Mouse (Mus musculus) midbrain, embryonic 14.5 days (tissue): ENCODE measurements around the gene Psmc5. TPM values are rescaled to one million over a fixed set of nuclear protein-coding genes. Genes with fewer than 3 reads are reported as not detected.
A peak's percentile ranks its signal among the peaks of the same experiment; 100 is the strongest.

Source experiments
- ATAC-seq: fragments of 200-750 bp; cut with Nextera tagmentation; 2 replicates; pipeline ENCODE4 v1.8.0; 2017; ENCODE audit warnings: moderate number of reproducible peaks, moderate library complexity; ENCODE audit not compliant: low FRiP score, low TSS enrichment
- DNase-seq: peaks from one replicate; pipeline ENCODE4 v3.0.0-alpha.2; 2015
- H3K27ac ChIP-seq: fragments of 300-500 bp; sonication (generic); replicated peaks from 2 replicates; pipeline ENCODE4 v1.5.1; 2014; ENCODE audit warnings: mild to moderate bottlenecking, low read depth, low read length, moderate library complexity
- H3K27me3 ChIP-seq: fragments of 300-500 bp; sonication (generic); 2 replicates; pipeline ENCODE4 v1.6.1; 2014; ENCODE audit warnings: low read length, control low read depth, mixed read lengths; ENCODE audit not compliant: control insufficient read depth, insufficient read depth
- H3K36me3 ChIP-seq: fragments of 300-500 bp; sonication (generic); 2 replicates; pipeline ENCODE4 v1.6.1; 2014; ENCODE audit warnings: low read length, control low read depth; ENCODE audit not compliant: control insufficient read depth, insufficient read depth
- H3K4me1 ChIP-seq: fragments of 300-500 bp; sonication (generic); 2 replicates; pipeline ENCODE4 v1.6.1; 2014; ENCODE audit warnings: mild to moderate bottlenecking, antibody characterized with exemption, low read length, control low read depth; ENCODE audit not compliant: control insufficient read depth, insufficient read depth
- H3K4me2 ChIP-seq: fragments of 300-500 bp; sonication (generic); 2 replicates; pipeline ENCODE4 v1.6.1; 2014; ENCODE audit warnings: mild to moderate bottlenecking, low read length, moderate library complexity
- H3K4me3 ChIP-seq: fragments of 300-500 bp; sonication (generic); replicated peaks from 2 replicates; pipeline ENCODE4 v1.5.1; 2014; ENCODE audit warnings: low read depth, low read length
- H3K9ac ChIP-seq: fragments of 300-500 bp; sonication (generic); replicated peaks from 2 replicates; pipeline ENCODE4 v1.6.1; 2014; ENCODE audit warnings: mild to moderate bottlenecking, low read length, moderate library complexity
- H3K9me3 ChIP-seq: fragments of 300-500 bp; sonication (generic); 2 replicates; pipeline ENCODE4 v1.6.1; 2016; ENCODE audit warnings: low read length, control low read depth, mixed read lengths; ENCODE audit not compliant: control insufficient read depth
- WGBS: fragments of 180-500 bp; shearing (Covaris S2); extraction: QIAGEN DNeasy Blood & Tissue Kit; methylation state at CpG from one replicate; pipeline ENCODE4 v1.1.7; 2014; 5-methylcytosine and 5-hydroxymethylcytosine counted together
- polyA plus RNA-seq: library from polyadenylated mRNA; unstranded; fragments of >200 nt; fragmentation: Nextera tagmentation; extraction: Ambion mirVana; gene quantifications from 2 replicates; pipeline ENCODE4 v1.2.1, GENCODE M21; 2014

The Psmc5 gene
- polyA plus RNA-seq, 1 experiment from 2014 or later: 265 TPM

GRCm38 (mm10) chr11:106273311-106273684 is 17.3 kb downstream of the Psmc5 start:
- Histone ChIP-seq H3K9ac (peak overlapping the region; percentile 43), H3K36me3 (no peaks in the 10 kb centered on the region), H3K4me2 (peak overlapping the region; percentile 82), H3K27me3 (no peaks in the 10 kb centered on the region), H3K27ac (peak overlapping the region; percentile 79; the same call in 1 of the 2 replicates), H3K4me3 (peak overlapping the region; percentile 94), H3K4me1 (peaks cover 16% of the 10 kb centered on the region), H3K9me3 (no peaks in the 10 kb centered on the region)
- ATAC-seq (peak; percentile 12; the same call in 1 of the 2 replicates), DNase-seq (no peak)
- WGBS: 21% methylated on average over 16 of the region's 16 CpGs

GRCm38 (mm10) chr11:106273811-106274210 is 17.9 kb downstream of the Psmc5 start:
- ATAC-seq (no peak), DNase-seq (no peak)
- H3K36me3 ChIP-seq: no peaks in the 10 kb centered on the region
- H3K27ac ChIP-seq: no peak overlapping the region
- H3K4me2 ChIP-seq: peak overlapping the region; percentile 82; the same call in 1 of the 2 replicates
- H3K27me3 ChIP-seq: no peaks in the 10 kb centered on the region
- no peak overlapping the region for H3K9ac ChIP-seq
- 97% methylated on average over 6 of the region's 6 CpGs for WGBS
- H3K4me3 ChIP-seq: no peak overlapping the region
- peaks cover 11% of the 10 kb centered on the region for H3K4me1 ChIP-seq
- no peaks in the 10 kb centered on the region for H3K9me3 ChIP-seq

- WGBS: 95% methylated on average over 1 of the region's 1 CpGs
- no peaks in the 10 kb centered on the region for H3K27me3 ChIP-seq
- H3K4me2 ChIP-seq: no peak overlapping the region
- H3K36me3 ChIP-seq: no peaks in the 10 kb centered on the region
- H3K4me3 ChIP-seq: no peak overlapping the region
- H3K9me3 ChIP-seq: no peaks in the 10 kb centered on the region
- no peak for DNase-seq
- no peak overlapping the region for H3K27ac ChIP-seq
- peaks cover 11% of the 10 kb centered on the region for H3K4me1 ChIP-seq
- H3K9ac ChIP-seq: no peak overlapping the region
- ATAC-seq: no peak
Measured at GRCm38 (mm10) chr11:106274374-106274773, 18.4 kb downstream of the Psmc5 start.

GRCm38 (mm10) chr11:106274971-106275411 is 19.0 kb downstream of the Psmc5 start:
- no peaks in the 10 kb centered on the region for H3K27me3 ChIP-seq
- H3K9me3 ChIP-seq: no peaks in the 10 kb centered on the region
- no peaks in the 10 kb centered on the region for H3K36me3 ChIP-seq
- ATAC-seq (no peak), DNase-seq (no peak)
- WGBS: 86% methylated on average over 7 of the region's 7 CpGs
- peaks cover 11% of the 10 kb centered on the region for H3K4me1 ChIP-seq
- H3K9ac ChIP-seq: no peak overlapping the region
- H3K4me3 ChIP-seq: no peak overlapping the region
- no peak overlapping the region for H3K4me2 ChIP-seq
- H3K27ac ChIP-seq: no peak overlapping the region

DNA sequence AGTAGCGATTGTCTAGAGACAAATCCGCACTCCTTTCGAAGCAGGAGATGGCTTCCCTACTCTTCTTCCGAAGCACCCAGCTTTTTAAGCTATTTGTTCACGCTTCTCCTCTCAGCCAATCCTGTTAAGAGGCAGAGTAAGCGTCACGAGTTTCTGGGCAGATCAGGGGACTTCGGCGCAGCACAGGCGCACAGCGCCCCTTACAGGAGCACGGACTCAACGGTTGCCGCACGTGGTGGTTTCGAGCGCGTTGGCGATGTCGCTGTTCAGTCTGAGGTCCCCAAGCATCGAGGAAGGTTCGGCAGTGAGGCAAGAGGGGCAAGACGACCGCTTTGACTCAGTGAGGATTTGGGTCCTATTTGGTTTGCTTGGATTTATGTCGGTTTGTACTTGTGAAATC is 20.5 kb downstream of the Psmc5 start, which contains the start of gene Tcam1:
TSS of gene Tcam1 (plus strand) at position 219 of the 400 bp plus-strand sequence.
- H3K27ac ChIP-seq: no peak within 1 kb of the TSS
- 9% methylated on average over 25 of the region's 25 CpGs for WGBS
- H3K4me3 ChIP-seq: peak within 1 kb of the TSS; percentile 17; the same call in 1 of the 2 replicates
- H3K9ac ChIP-seq: no peak within 1 kb of the TSS
- peak; percentile 98 for DNase-seq
- no peaks in the 10 kb centered on the region for H3K27me3 ChIP-seq
- H3K4me2 ChIP-seq: peak within 1 kb of the TSS; percentile 53
- ATAC-seq: peak; percentile 59
- no peaks in the 10 kb centered on the region for H3K9me3 ChIP-seq
- H3K36me3 ChIP-seq: no peaks in the 10 kb centered on the region
- H3K4me1 ChIP-seq: peaks cover 7% of the 10 kb centered on the region

DNA sequence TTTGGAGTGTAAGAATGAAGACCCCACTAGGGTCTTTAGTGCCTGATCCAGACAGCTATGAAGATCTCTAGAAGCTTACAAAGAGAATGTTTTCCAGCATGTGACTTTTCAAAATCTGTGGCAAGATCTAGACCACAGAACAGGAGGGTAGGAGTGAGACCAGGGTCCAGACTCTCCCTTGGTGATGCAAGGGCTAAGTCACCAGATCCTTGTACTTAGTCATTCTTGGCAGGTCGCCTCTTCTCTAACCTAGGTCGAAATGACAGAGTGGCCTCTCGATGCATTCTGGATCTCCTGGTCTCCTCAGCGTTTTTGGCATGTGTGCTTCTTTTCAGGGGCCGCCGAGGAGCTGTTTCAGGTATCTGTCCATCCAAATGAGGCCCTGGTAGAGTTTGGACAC is 26.5 kb downstream of the Psmc5 start:
- DNase-seq: no peak
- H3K36me3 ChIP-seq: no peaks in the 10 kb centered on the region
- H3K4me2 ChIP-seq: no peak overlapping the region
- H3K9me3 ChIP-seq: no peaks in the 10 kb centered on the region
- no peak overlapping the region for H3K9ac ChIP-seq
- no peaks in the 10 kb centered on the region for H3K4me1 ChIP-seq
- no peak overlapping the region for H3K27ac ChIP-seq
- no peak overlapping the region for H3K4me3 ChIP-seq
- 84% methylated on average over 6 of the region's 6 CpGs for WGBS
- no peak for ATAC-seq
- no peaks in the 10 kb centered on the region for H3K27me3 ChIP-seq

DNA sequence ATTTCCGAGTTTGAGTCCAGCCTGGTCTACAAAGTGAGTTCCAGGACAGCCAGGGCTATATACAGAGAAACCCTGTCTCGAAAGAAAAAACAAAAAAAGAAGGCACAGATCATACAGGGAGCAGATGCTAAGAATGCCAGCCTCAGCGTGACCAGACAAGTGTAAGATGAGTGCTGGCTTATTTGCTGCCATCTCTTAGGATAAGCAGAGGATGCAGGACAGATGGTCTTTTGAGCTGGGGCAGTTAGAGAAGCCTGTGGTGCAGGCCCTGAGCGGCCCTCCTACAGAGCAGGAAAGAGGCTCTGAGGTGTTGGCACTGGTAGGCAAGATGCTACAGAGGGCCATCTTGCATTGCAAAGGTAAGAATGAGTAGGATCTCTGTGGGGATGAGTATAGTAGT is 27.4 kb downstream of the Psmc5 start:
- H3K36me3 ChIP-seq: no peaks in the 10 kb centered on the region
- 84% methylated on average over 4 of the region's 4 CpGs for WGBS

GRCm38 (mm10) chr11:106284126-106284525 is 28.2 kb downstream of the Psmc5 start:
- H3K27ac ChIP-seq: no peak overlapping the region
- H3K4me2 ChIP-seq: no peak overlapping the region
- ATAC-seq (no peak), DNase-seq (no peak)
- H3K4me3 ChIP-seq: no peak overlapping the region
- 65% methylated on average over 8 of the region's 8 CpGs for WGBS
- H3K36me3 ChIP-seq: no peaks in the 10 kb centered on the region
- H3K9me3 ChIP-seq: no peaks in the 10 kb centered on the region
- H3K4me1 ChIP-seq: no peaks in the 10 kb centered on the region
- no peaks in the 10 kb centered on the region for H3K27me3 ChIP-seq
- H3K9ac ChIP-seq: no peak overlapping the region

More for the DNA sequence above, 27.4 kb downstream of the Psmc5 start:
- Histone ChIP-seq H3K27ac (no peak overlapping the region), H3K4me3 (no peak overlapping the region), H3K9me3 (no peaks in the 10 kb centered on the region), H3K9ac (no peak overlapping the region), H3K27me3 (no peaks in the 10 kb centered on the region), H3K4me1 (no peaks in the 10 kb centered on the region), H3K4me2 (no peak overlapping the region)
- ATAC-seq (no peak), DNase-seq (no peak)

- no peak for ATAC-seq
- H3K9ac ChIP-seq: no peak overlapping the region
- no peaks in the 10 kb centered on the region for H3K36me3 ChIP-seq
- H3K27me3 ChIP-seq: no peaks in the 10 kb centered on the region
- H3K4me3 ChIP-seq: no peak overlapping the region
- no peaks in the 10 kb centered on the region for H3K9me3 ChIP-seq
- no peak overlapping the region for H3K4me2 ChIP-seq
- no peak for DNase-seq
- no peaks in the 10 kb centered on the region for H3K4me1 ChIP-seq
- WGBS: 88% methylated on average over 7 of the region's 7 CpGs
- H3K27ac ChIP-seq: no peak overlapping the region
Measured at GRCm38 (mm10) chr11:106286206-106286605, 30.3 kb downstream of the Psmc5 start.
